Mouse (Mus musculus) regulatory T cell (primary cell): ENCODE data around the gene Olfml1.

ENCODE experiments used
- in situ Hi-C: fragments of 300-600 bp; cut with MboI, MseI; formaldehyde crosslinking; loops from one replicate; pipeline ENCODE4 v1.15.1; 2025; ENCODE audit warnings: high pct_unique_total_duplicates

Gene Olfml1

GRCm38 (mm10) chr7:107567261-107567671 is at the start of gene Olfml1:
Olfml1 (plus strand) TSS chr7:107567446.
- in situ Hi-C loops = no loop called here

- in situ Hi-C loops = no loop called here
These were observed 47.8 kb upstream of the Olfml1 start for GRCm38 (mm10) chr7:107519256-107520025.

GRCm38 (mm10) chr7:107521411-107521810 is 45.8 kb upstream of the Olfml1 start:
- in situ Hi-C loops = no loop called here

- in situ Hi-C loops = no loop called here
These were observed 40.9 kb upstream of the Olfml1 start for GRCm38 (mm10) chr7:107526299-107526698.

- in situ Hi-C loops = no loop called here
These were observed 39.0 kb upstream of the Olfml1 start for GRCm38 (mm10) chr7:107528169-107528772.

- in situ Hi-C loops = no loop called here
These were observed 37.9 kb upstream of the Olfml1 start for GRCm38 (mm10) chr7:107529364-107529763.

GRCm38 (mm10) chr7:107535311-107535710 is 31.9 kb upstream of the Olfml1 start:
- in situ Hi-C loops = no loop called here

- in situ Hi-C loops = no loop called here
These were observed 30.7 kb upstream of the Olfml1 start for GRCm38 (mm10) chr7:107536516-107536915.

- in situ Hi-C loops = no loop called here
These were observed 27.2 kb upstream of the Olfml1 start for GRCm38 (mm10) chr7:107540034-107540433.

- in situ Hi-C loops = no loop called here
These were observed 22.2 kb upstream of the Olfml1 start for GRCm38 (mm10) chr7:107545011-107545410.

GRCm38 (mm10) chr7:107547872-107548271 is 19.4 kb upstream of the Olfml1 start:
- in situ Hi-C loops = no loop called here

- in situ Hi-C loops = no loop called here
These were observed 13.8 kb upstream of the Olfml1 start for GRCm38 (mm10) chr7:107553461-107553860.

GRCm38 (mm10) chr7:107555906-107556305 is 11.3 kb upstream of the Olfml1 start:
- in situ Hi-C loops = no loop called here

GRCm38 (mm10) chr7:107560675-107561074 is 6.6 kb upstream of the Olfml1 start:
- in situ Hi-C loops = no loop called here

GRCm38 (mm10) chr7:107561584-107561983 is 5.7 kb upstream of the Olfml1 start:
- in situ Hi-C loops = no loop called here

- in situ Hi-C loops = no loop called here
These were observed 3.5 kb upstream of the Olfml1 start for GRCm38 (mm10) chr7:107563727-107564126.

- in situ Hi-C loops = no loop called here
These were observed 428 bp downstream of the Olfml1 start for GRCm38 (mm10) chr7:107567674-107568073.

GRCm38 (mm10) chr7:107568971-107569370 is 1.7 kb downstream of the Olfml1 start:
- in situ Hi-C loops = no loop called here

GRCm38 (mm10) chr7:107573856-107574255 is 6.6 kb downstream of the Olfml1 start:
- in situ Hi-C loops = no loop called here

GRCm38 (mm10) chr7:107574276-107574675 is 7.0 kb downstream of the Olfml1 start:
- in situ Hi-C loops = no loop called here

- in situ Hi-C loops = no loop called here
These were observed 25.4 kb downstream of the Olfml1 start for GRCm38 (mm10) chr7:107592641-107593040.

- in situ Hi-C loops = no loop called here
These were observed 26.7 kb downstream of the Olfml1 start for GRCm38 (mm10) chr7:107593904-107594303.

- in situ Hi-C loops = no loop called here
These were observed 27.1 kb downstream of the Olfml1 start for GRCm38 (mm10) chr7:107594325-107594856.
